Mouse (Mus musculus) kidney, embryonic 16.5 days (tissue): ENCODE data around the gene Icosl. TPM values are rescaled to one million over a fixed set of nuclear protein-coding genes. Genes with fewer than 3 reads are reported as not detected.
A peak's percentile ranks its signal among the peaks of the same experiment; 100 is the strongest.

Experiments
- ATAC-seq: fragments of 200-750 bp; cut with Nextera tagmentation; 2 replicates; pipeline ENCODE4 v1.8.0; 2017; ENCODE audit warnings: moderate TSS enrichment; ENCODE audit not compliant: low FRiP score, low TSS enrichment
- H3K27ac ChIP-seq: fragments of 300-500 bp; sonication (generic); 2 replicates; pipeline ENCODE4 v1.5.1; 2014; ENCODE audit warnings: low read length
- H3K27me3 ChIP-seq: fragments of 300-500 bp; sonication (generic); 2 replicates; pipeline ENCODE4 v1.6.1; 2014; ENCODE audit warnings: low read length, control low read depth, mixed read lengths; ENCODE audit not compliant: insufficient read depth
- H3K36me3 ChIP-seq: fragments of 300-500 bp; sonication (generic); 2 replicates; pipeline ENCODE4 v1.6.1; 2014; ENCODE audit warnings: low read length, control low read depth, mixed read lengths; ENCODE audit not compliant: insufficient read depth
- H3K4me1 ChIP-seq: fragments of 300-500 bp; sonication (generic); 2 replicates; pipeline ENCODE4 v1.6.1; 2014; ENCODE audit warnings: low read length, control low read depth, mixed read lengths; ENCODE audit not compliant: insufficient read depth
- H3K4me2 ChIP-seq: fragments of 300-500 bp; sonication (generic); replicated peaks from 2 replicates; pipeline ENCODE4 v1.6.1; 2014; ENCODE audit warnings: low read depth, low read length
- H3K4me3 ChIP-seq: fragments of 300-500 bp; sonication (generic); 2 replicates; pipeline ENCODE4 v1.5.1; 2014; ENCODE audit warnings: mild to moderate bottlenecking, low read length
- H3K9ac ChIP-seq: fragments of 300-500 bp; sonication (generic); replicated peaks from 2 replicates; pipeline ENCODE4 v1.6.1; 2014; ENCODE audit warnings: low read length
- H3K9me3 ChIP-seq: fragments of 300-500 bp; sonication (generic); 2 replicates; pipeline ENCODE4 v1.6.1; 2016; ENCODE audit warnings: low read length, control low read depth
- WGBS: fragments of 180-500 bp; shearing (Covaris S2); extraction: QIAGEN DNeasy Blood & Tissue Kit; methylation state at CpG from one replicate; pipeline ENCODE4 v1.1.7; 2014; 5-methylcytosine and 5-hydroxymethylcytosine counted together
- polyA plus RNA-seq: library from polyadenylated mRNA; unstranded; fragments of >200 nt; fragmentation: Nextera tagmentation; extraction: Ambion mirVana; gene quantifications from 2 replicates; pipeline ENCODE4 v1.2.1, GENCODE M21; 2015

Icosl gene
- polyA plus RNA-seq, 1 experiment from 2014 or later = 8.5 TPM

- no peak overlapping the region for H3K27ac ChIP-seq
- WGBS = 43% methylated on average over 4 of the region's 4 CpGs
- H3K9ac ChIP-seq = no peak overlapping the region
- no peak overlapping the region for H3K4me2 ChIP-seq
- no peak for ATAC-seq
- no peak overlapping the region for H3K4me3 ChIP-seq
- H3K36me3 ChIP-seq = no peaks in the 10 kb centered on the region
- H3K4me1 ChIP-seq = peaks cover 9% of the 10 kb centered on the region; the same call in 1 of the 2 replicates
- no peaks in the 10 kb centered on the region for H3K9me3 ChIP-seq
- peaks cover 7% of the 10 kb centered on the region; the same call in 1 of the 2 replicates for H3K27me3 ChIP-seq
These were observed 1.9 kb upstream of the Icosl start for GRCm38 (mm10) chr10:78067226-78067625.

GRCm38 (mm10) chr10:78068541-78068940 is 561 bp upstream of the Icosl start:
- peak overlapping the region; percentile 62 for H3K4me3 ChIP-seq
- peaks cover 9% of the 10 kb centered on the region; the same call in 1 of the 2 replicates for H3K4me1 ChIP-seq
- H3K9me3 ChIP-seq = no peaks in the 10 kb centered on the region
- no peaks in the 10 kb centered on the region for H3K36me3 ChIP-seq
- ATAC-seq = no peak
- WGBS = 15% methylated on average over 11 of the region's 11 CpGs
- H3K9ac ChIP-seq = 0 out of 2 replicates have a peak overlapping the region, but pooled peaks have one; percentile 43
- H3K27ac ChIP-seq = no peak overlapping the region
- peaks cover 7% of the 10 kb centered on the region; the same call in 1 of the 2 replicates for H3K27me3 ChIP-seq
- peak overlapping the region; percentile 90 for H3K4me2 ChIP-seq

GRCm38 (mm10) chr10:78074151-78074550 is 5.0 kb downstream of the Icosl start:
- Histone ChIP-seq H3K4me3 (no peak overlapping the region), H3K4me2 (no peak overlapping the region), H3K4me1 (0 out of 2 replicates have a peak, but pooled peaks cover 5% of the 10 kb centered on the region), H3K36me3 (peaks cover 5% of the 10 kb centered on the region; the same call in 1 of the 2 replicates), H3K27me3 (no peaks in the 10 kb centered on the region), H3K9ac (no peak overlapping the region), H3K9me3 (no peaks in the 10 kb centered on the region), H3K27ac (no peak overlapping the region)
- WGBS = 85% methylated on average over 4 of the region's 4 CpGs
- no peak for ATAC-seq

- H3K4me2 ChIP-seq = no peak overlapping the region
- no peaks in the 10 kb centered on the region for H3K27me3 ChIP-seq
- WGBS = 82% methylated on average over 11 of the region's 11 CpGs
- H3K9ac ChIP-seq = no peak overlapping the region
- H3K4me3 ChIP-seq = no peak overlapping the region
- no peak for ATAC-seq
- 0 out of 2 replicates have a peak, but pooled peaks cover 2% of the 10 kb centered on the region for H3K4me1 ChIP-seq
- peaks cover 5% of the 10 kb centered on the region; the same call in 1 of the 2 replicates for H3K36me3 ChIP-seq
- H3K27ac ChIP-seq = no peak overlapping the region
- H3K9me3 ChIP-seq = no peaks in the 10 kb centered on the region
These were observed 5.9 kb downstream of the Icosl start for GRCm38 (mm10) chr10:78074977-78075376.

GRCm38 (mm10) chr10:78077862-78078261 is 8.8 kb downstream of the Icosl start:
- no peaks in the 10 kb centered on the region for H3K4me1 ChIP-seq
- H3K9me3 ChIP-seq = no peaks in the 10 kb centered on the region
- peaks cover 5% of the 10 kb centered on the region; the same call in 1 of the 2 replicates for H3K36me3 ChIP-seq
- H3K27me3 ChIP-seq = no peaks in the 10 kb centered on the region
- no peak overlapping the region for H3K4me3 ChIP-seq
- no peak overlapping the region for H3K4me2 ChIP-seq
- H3K9ac ChIP-seq = no peak overlapping the region
- ATAC-seq = no peak
- 86% methylated on average over 9 of the region's 9 CpGs for WGBS
- no peak overlapping the region for H3K27ac ChIP-seq

GRCm38 (mm10) chr10:78078276-78078675 is 9.2 kb downstream of the Icosl start:
- H3K9ac ChIP-seq = no peak overlapping the region

GRCm38 (mm10) chr10:78079955-78080591 is 11.0 kb downstream of the Icosl start:
- no peak overlapping the region for H3K4me3 ChIP-seq
- H3K4me1 ChIP-seq = no peaks in the 10 kb centered on the region
- no peak overlapping the region for H3K27ac ChIP-seq
- no peak for ATAC-seq
- no peak overlapping the region for H3K4me2 ChIP-seq
- H3K9ac ChIP-seq = no peak overlapping the region
- H3K9me3 ChIP-seq = no peaks in the 10 kb centered on the region
- 83% methylated on average over 4 of the region's 4 CpGs for WGBS
- H3K36me3 ChIP-seq = peaks cover 5% of the 10 kb centered on the region; the same call in 1 of the 2 replicates
- no peaks in the 10 kb centered on the region for H3K27me3 ChIP-seq

More at GRCm38 (mm10) chr10:78078276-78078675, 9.2 kb downstream of the Icosl start:
- ATAC-seq = no peak
- no peak overlapping the region for H3K4me3 ChIP-seq
- H3K4me2 ChIP-seq = no peak overlapping the region
- H3K36me3 ChIP-seq = peaks cover 5% of the 10 kb centered on the region; the same call in 1 of the 2 replicates
- no peaks in the 10 kb centered on the region for H3K27me3 ChIP-seq
- no peaks in the 10 kb centered on the region for H3K9me3 ChIP-seq
- WGBS = 81% methylated on average over 5 of the region's 5 CpGs
- H3K4me1 ChIP-seq = no peaks in the 10 kb centered on the region
- H3K27ac ChIP-seq = no peak overlapping the region

- no peak for ATAC-seq
- 58% methylated on average over 1 of the region's 1 CpGs for WGBS
- H3K4me3 ChIP-seq = no peak overlapping the region
These were observed 15.0 kb downstream of the Icosl start for GRCm38 (mm10) chr10:78084073-78084472.

GRCm38 (mm10) chr10:78085711-78086110 is 16.6 kb downstream of the Icosl start:
- Histone ChIP-seq H3K27ac (no peak overlapping the region), H3K9ac (no peak overlapping the region), H3K9me3 (no peaks in the 10 kb centered on the region), H3K4me2 (no peak overlapping the region), H3K4me3 (no peak overlapping the region), H3K27me3 (no peaks in the 10 kb centered on the region), H3K4me1 (no peaks in the 10 kb centered on the region), H3K36me3 (no peaks in the 10 kb centered on the region)
- no peak for ATAC-seq
- WGBS = 93% methylated on average over 6 of the region's 6 CpGs

More at GRCm38 (mm10) chr10:78084073-78084472, 15.0 kb downstream of the Icosl start:
- no peak overlapping the region for H3K9ac ChIP-seq
- H3K9me3 ChIP-seq = no peaks in the 10 kb centered on the region
- H3K4me1 ChIP-seq = no peaks in the 10 kb centered on the region
- H3K27me3 ChIP-seq = no peaks in the 10 kb centered on the region
- H3K36me3 ChIP-seq = no peaks in the 10 kb centered on the region
- H3K4me2 ChIP-seq = no peak overlapping the region
- no peak overlapping the region for H3K27ac ChIP-seq

- H3K9ac ChIP-seq = no peak overlapping the region
- 77% methylated on average over 10 of the region's 10 CpGs for WGBS
- H3K27me3 ChIP-seq = no peaks in the 10 kb centered on the region
- H3K9me3 ChIP-seq = no peaks in the 10 kb centered on the region
- H3K4me1 ChIP-seq = no peaks in the 10 kb centered on the region
- no peak for ATAC-seq
- H3K27ac ChIP-seq = no peak overlapping the region
- no peaks in the 10 kb centered on the region for H3K36me3 ChIP-seq
- H3K4me3 ChIP-seq = no peak overlapping the region
- no peak overlapping the region for H3K4me2 ChIP-seq
These were observed 17.5 kb downstream of the Icosl start for GRCm38 (mm10) chr10:78086444-78087061.
